Mouse (Mus musculus) spleen, adult 2 months (tissue): ENCODE measurements around the gene B3gntl1.

Source experiments
- CTCF ChIP-seq: fragments of 200-500 bp; IDR thresholded peaks from 2 replicates; pipeline ENCODE4 v1.5.1; 2011; ENCODE audit warnings: mild to moderate bottlenecking, inconsistent platforms; ENCODE audit not compliant: insufficient read depth, insufficient read length, insufficient replicate concordance; ENCODE audit errors: extremely low read depth
- POLR2A ChIP-seq: fragments of 200-500 bp; IDR thresholded peaks from 2 replicates; pipeline ENCODE4 v1.6.1; 2011; ENCODE audit warnings: low read depth, low read length, inconsistent platforms

DNA sequence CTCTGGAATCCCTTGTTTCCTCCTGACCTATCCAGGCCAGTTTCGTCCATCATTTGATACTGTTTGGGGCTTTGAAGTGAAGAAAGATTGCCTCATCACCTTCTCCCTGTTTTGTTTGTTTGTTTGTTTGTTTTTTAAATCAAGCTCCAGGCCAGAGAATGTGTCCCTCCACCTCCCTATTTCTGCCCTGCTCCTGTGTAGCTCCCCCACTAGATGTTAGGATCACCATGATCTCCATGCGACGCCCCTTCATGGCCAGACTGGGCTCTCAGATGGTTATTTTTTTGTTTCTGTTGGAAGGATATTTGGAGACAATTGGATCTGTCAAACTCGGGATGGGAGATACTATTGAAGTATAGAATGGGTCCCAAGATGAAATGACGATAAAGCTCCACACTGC lies 28.3 kb upstream of the B3gntl1 start, which contains the start of gene Metrnl:
- TF ChIP-seq CTCF: no peak
- TF ChIP-seq POLR2A: no peak
